Mouse (Mus musculus) kidney, postnatal 0 days (tissue): ENCODE measurements around the gene Spsb4. TPM values are rescaled to one million over a fixed set of nuclear protein-coding genes. Genes with fewer than 3 reads are reported as not detected.

ENCODE experiments used
- ATAC-seq: fragments of 200-750 bp; cut with Nextera tagmentation; replicated peaks from 2 replicates; pipeline ENCODE4 v1.8.0; 2017; ENCODE audit warnings: low read depth, moderate number of reproducible peaks, moderate TSS enrichment, moderate library complexity; ENCODE audit not compliant: low FRiP score
- DNase-seq: peaks from one replicate; pipeline ENCODE4 v3.0.0-alpha.2; 2016; ENCODE audit warnings: low spot score
- H3K27ac ChIP-seq: fragments of 300-500 bp; sonication (generic); 2 replicates; pipeline ENCODE4 v1.5.1; 2014; ENCODE audit warnings: mild to moderate bottlenecking
- H3K27me3 ChIP-seq: fragments of 300-500 bp; sonication (generic); 2 replicates; pipeline ENCODE4 v1.6.1; 2014; ENCODE audit warnings: low read length, mixed read lengths; ENCODE audit not compliant: insufficient read depth
- H3K36me3 ChIP-seq: fragments of 300-500 bp; sonication (generic); 2 replicates; pipeline ENCODE4 v1.6.1; 2014; ENCODE audit warnings: low read length, mixed read lengths; ENCODE audit not compliant: insufficient read depth
- H3K4me1 ChIP-seq: fragments of 300-500 bp; sonication (generic); replicated peaks from 2 replicates; pipeline ENCODE4 v1.6.1; 2014; ENCODE audit warnings: antibody characterized with exemption, low read length, mixed read lengths; ENCODE audit not compliant: insufficient read depth
- H3K4me2 ChIP-seq: fragments of 300-500 bp; sonication (generic); 2 replicates; pipeline ENCODE4 v1.6.1; 2014; ENCODE audit warnings: mild to moderate bottlenecking, low read length, moderate library complexity, mixed read lengths
- H3K4me3 ChIP-seq: fragments of 300-500 bp; sonication (generic); replicated peaks from 2 replicates; pipeline ENCODE4 v1.5.1; 2014; ENCODE audit warnings: low read depth, low read length
- H3K9ac ChIP-seq: fragments of 300-500 bp; sonication (generic); 2 replicates; pipeline ENCODE4 v1.6.1; 2014; ENCODE audit warnings: low read depth, low read length
- H3K9me3 ChIP-seq: fragments of 300-500 bp; sonication (generic); replicated peaks from 2 replicates; pipeline ENCODE4 v1.6.1; 2016; ENCODE audit warnings: low read length, inconsistent platforms, mixed read lengths
- CTCF ChIP-seq: IDR thresholded peaks from 2 replicates; pipeline ENCODE4 v1.5.1; 2016; ENCODE audit warnings: antibody characterized with exemption, low read depth, mild to moderate bottlenecking, moderate library complexity
- WGBS: fragments of 180-500 bp; shearing (Covaris S2); extraction: QIAGEN DNeasy Blood & Tissue Kit; methylation state at CpG from one replicate; pipeline ENCODE4 v1.1.7; 2014; 5-methylcytosine and 5-hydroxymethylcytosine counted together
- polyA plus RNA-seq: library from polyadenylated mRNA; unstranded; fragments of >200 nt; fragmentation: Nextera tagmentation; extraction: Ambion mirVana; gene quantifications from 2 replicates; pipeline ENCODE4 v1.2.1, GENCODE M21; 2015

The Spsb4 gene
- polyA plus RNA-seq, 1 experiment from 2014 or later: 55.3 TPM

DNA sequence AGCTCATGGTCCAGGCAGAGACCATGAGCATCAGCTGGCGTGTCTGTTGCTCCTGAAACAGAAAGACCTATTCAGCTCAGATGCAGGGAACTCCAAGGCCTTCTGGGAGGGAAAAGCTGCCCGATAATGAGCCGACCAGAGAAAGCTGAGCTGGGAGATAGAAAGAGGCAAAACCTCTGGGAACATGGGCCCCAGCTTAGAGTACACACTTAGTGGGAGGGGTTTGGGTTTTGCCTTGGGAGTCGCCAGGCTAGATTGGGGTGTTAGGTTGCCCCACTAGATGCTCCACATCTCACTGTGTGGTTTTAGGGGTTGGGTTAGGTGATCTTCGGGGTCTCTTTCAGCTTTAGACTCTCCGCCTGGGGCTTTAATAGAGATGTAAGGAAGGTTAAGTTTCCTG, 95.5 kb downstream of the Spsb4 start:
- Histone ChIP-seq H3K9me3 (no peaks in the 10 kb centered on the region), H3K9ac (no peak overlapping the region), H3K4me1 (no peaks in the 10 kb centered on the region), H3K36me3 (no peaks in the 10 kb centered on the region), H3K4me2 (no peak overlapping the region), H3K4me3 (no peak overlapping the region), H3K27ac (no peak overlapping the region), H3K27me3 (no peaks in the 10 kb centered on the region)
- no peak for DNase-seq
- no peak for TF ChIP-seq CTCF
- WGBS: 71% methylated on average over 6 of the region's 6 CpGs
- no peak for ATAC-seq

DNA sequence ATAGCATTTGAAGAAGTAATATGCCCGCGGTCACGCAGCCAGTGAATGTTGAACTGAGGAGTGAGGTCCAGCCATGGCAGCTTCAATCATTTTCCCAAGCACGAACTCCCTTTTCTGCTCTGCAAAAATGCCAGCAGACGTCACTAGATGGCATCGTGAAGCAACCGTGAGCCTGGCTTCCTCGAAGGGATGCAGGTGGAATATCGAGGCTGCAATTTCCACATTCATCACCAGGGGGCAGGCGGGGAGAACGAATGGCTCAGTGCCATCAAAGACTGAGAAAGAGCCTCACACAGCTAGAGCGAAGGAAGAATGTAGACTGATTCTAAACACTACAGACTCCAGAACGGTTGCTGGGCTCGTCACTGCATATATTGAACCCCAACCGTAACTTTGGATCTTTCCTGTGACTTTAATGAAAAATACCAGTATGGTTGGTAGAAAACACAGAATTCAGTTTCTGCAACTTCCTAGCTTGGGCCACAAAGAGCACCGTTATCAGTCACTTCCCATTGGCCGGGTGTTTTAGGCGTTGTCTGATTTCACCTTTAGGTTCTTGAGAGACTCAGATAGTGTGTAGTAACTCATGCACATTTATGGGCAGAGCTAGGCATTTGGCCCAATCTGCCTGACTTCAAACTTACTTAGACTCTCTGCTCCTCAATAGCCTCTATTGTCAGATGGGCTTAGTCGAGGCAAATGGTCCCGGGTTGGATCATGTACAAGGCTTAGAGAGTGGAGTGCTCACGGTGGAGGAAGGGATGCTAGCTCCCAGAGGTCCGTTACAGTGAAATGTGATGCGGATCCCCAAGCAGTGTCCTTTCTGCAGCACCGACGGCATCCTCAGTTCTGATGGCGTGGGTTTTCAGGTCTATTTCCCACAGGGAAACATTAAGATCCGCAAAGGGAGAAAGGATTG, 101.8 kb downstream of the Spsb4 start:
- ATAC-seq (peak; percentile 57; the same call in 1 of the 2 replicates), DNase-seq (peak; percentile 93)
- Histone ChIP-seq H3K4me2 (no peak overlapping the region), H3K27ac (no peak overlapping the region), H3K27me3 (no peaks in the 10 kb centered on the region), H3K4me3 (no peak overlapping the region), H3K36me3 (no peaks in the 10 kb centered on the region), H3K9me3 (no peaks in the 10 kb centered on the region), H3K4me1 (no peaks in the 10 kb centered on the region), H3K9ac (no peak overlapping the region)
- peak; percentile 100 for TF ChIP-seq CTCF
- WGBS: 39% methylated on average over 27 of the region's 27 CpGs

DNA sequence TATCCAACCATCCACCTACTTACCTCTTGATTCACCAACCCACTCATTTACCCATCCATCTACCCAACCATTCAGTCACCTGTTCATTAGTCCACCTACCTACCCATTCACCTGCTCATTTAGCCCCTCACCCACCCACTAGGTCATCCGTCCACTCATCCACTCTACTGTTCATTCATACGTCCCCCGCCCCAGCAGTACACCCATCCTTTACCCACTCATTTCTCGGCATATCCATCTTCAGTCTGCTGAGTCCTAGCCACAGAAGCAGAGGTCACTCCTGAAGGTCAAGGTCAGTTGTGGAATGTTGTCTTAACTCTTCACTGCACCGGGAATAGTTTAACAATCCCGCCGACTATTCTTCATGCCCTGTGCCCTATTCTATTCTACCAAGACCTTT, 102.6 kb downstream of the Spsb4 start:
- H3K36me3 ChIP-seq: no peaks in the 10 kb centered on the region
- no peak for TF ChIP-seq CTCF
- ATAC-seq (peak; percentile 58), DNase-seq (no peak)
- H3K9ac ChIP-seq: no peak overlapping the region
- H3K4me1 ChIP-seq: no peaks in the 10 kb centered on the region
- WGBS: 37% methylated on average over 7 of the region's 7 CpGs
- H3K4me2 ChIP-seq: no peak overlapping the region
- no peaks in the 10 kb centered on the region for H3K27me3 ChIP-seq
- no peaks in the 10 kb centered on the region for H3K9me3 ChIP-seq
- H3K27ac ChIP-seq: no peak overlapping the region
- H3K4me3 ChIP-seq: no peak overlapping the region

DNA sequence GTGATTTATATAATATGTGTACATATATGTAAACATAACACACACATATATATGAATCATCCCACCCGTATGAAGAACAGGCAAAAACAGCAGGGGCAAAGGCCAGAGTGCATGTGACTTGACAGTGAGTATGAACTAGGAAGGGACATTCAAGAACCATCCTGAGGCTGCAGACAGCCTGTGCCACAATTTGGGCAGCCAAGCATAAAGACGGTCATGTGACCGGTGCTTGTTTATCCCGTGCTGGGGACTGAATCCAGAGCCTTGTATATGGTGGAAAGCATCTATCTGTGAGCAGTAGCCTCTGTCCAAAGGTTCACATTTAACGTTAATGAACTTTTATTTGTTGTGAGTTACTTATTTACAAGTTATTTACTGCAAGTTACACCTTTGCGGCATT, 103.8 kb downstream of the Spsb4 start:
- Histone ChIP-seq H3K9me3 (no peaks in the 10 kb centered on the region), H3K4me2 (no peak overlapping the region), H3K27me3 (no peaks in the 10 kb centered on the region), H3K36me3 (no peaks in the 10 kb centered on the region), H3K4me1 (no peaks in the 10 kb centered on the region), H3K4me3 (no peak overlapping the region), H3K27ac (no peak overlapping the region), H3K9ac (no peak overlapping the region)
- no peak for TF ChIP-seq CTCF
- ATAC-seq (0 out of 2 replicates have a peak, but pooled peaks have one; percentile 54), DNase-seq (no peak)
- WGBS: 69% methylated on average over 6 of the region's 6 CpGs

DNA sequence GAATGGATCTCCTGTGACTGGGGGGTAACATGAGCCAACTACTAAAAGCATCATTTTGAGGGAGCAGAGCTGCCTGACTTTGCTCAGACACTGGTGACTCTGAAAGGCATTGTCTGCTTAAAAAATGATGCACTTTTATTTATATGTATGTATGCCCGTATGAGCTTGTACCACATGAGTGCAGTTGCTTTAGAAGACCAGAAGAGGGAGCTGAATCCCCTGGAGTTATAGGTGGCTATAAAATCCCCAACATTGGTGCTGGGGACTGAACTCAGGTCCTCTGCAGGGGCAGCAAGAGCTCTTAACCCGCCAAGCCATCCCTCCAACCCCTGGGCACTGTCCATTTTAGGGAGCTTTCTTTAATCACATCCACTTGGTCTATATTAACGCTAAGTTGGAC, 104.6 kb downstream of the Spsb4 start:
- 0 out of 2 replicates have a peak, but pooled peaks have one; percentile 23 for TF ChIP-seq CTCF
- H3K4me1 ChIP-seq: no peaks in the 10 kb centered on the region
- no peaks in the 10 kb centered on the region for H3K9me3 ChIP-seq
- H3K4me2 ChIP-seq: no peak overlapping the region
- no peak for DNase-seq
- H3K36me3 ChIP-seq: no peaks in the 10 kb centered on the region
- 93% methylated on average over 3 of the region's 3 CpGs for WGBS
- H3K9ac ChIP-seq: no peak overlapping the region
- H3K4me3 ChIP-seq: no peak overlapping the region
- H3K27ac ChIP-seq: no peak overlapping the region
- H3K27me3 ChIP-seq: no peaks in the 10 kb centered on the region
- no peak for ATAC-seq

DNA sequence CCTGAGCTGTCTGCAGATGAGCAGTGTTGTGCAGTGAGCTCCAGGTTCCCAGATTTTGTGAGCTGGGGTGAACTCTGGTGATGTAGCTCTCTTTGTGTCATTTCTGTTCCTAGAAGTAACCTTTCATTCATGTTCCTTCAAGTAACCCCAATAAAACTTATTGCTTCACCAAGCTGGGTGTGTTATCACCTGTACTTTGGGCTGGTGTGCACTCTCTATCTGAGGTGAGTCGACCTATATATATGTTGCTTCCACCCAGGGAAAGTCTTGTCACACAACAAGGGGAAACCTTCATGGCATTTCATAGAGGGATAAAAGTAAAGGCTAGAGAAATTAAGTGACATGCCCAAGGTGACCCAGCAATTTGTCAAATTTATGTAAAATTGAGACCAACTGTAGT, 109.1 kb downstream of the Spsb4 start:
- Histone ChIP-seq H3K27me3 (no peaks in the 10 kb centered on the region), H3K27ac (no peak overlapping the region), H3K36me3 (no peaks in the 10 kb centered on the region), H3K4me2 (no peak overlapping the region), H3K4me3 (no peak overlapping the region), H3K9me3 (no peaks in the 10 kb centered on the region), H3K4me1 (no peaks in the 10 kb centered on the region), H3K9ac (no peak overlapping the region)
- 84% methylated on average over 1 of the region's 1 CpGs for WGBS
- DNase-seq (no peak), ATAC-seq (no peak)
- TF ChIP-seq CTCF: no peak

DNA sequence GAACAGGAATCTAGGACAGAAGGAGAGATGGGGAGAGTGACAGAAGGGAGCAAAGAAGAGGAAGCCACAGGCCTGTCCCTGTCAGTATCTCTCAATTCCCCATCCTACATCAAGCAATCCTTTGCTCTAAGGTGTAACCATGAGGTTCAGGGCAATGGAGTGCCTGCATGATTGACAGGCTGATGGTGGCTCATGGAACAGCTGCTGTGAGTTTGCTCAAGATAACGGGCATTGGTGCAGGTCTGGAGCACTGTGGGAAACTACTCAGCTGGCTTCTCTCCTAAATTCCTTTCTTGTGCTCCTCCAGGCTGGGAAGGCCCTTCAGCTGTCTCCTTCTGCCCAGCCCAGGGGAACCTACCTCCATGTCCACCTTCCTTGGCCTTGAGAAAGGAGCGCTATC, 109.9 kb downstream of the Spsb4 start:
- 66% methylated on average over 2 of the region's 2 CpGs for WGBS
- ATAC-seq: no peak
- no peak overlapping the region for H3K9ac ChIP-seq

More for the DNA sequence above, 109.9 kb downstream of the Spsb4 start:
- Histone ChIP-seq H3K4me3 (no peak overlapping the region), H3K27ac (no peak overlapping the region), H3K27me3 (no peaks in the 10 kb centered on the region), H3K4me1 (no peaks in the 10 kb centered on the region), H3K36me3 (no peaks in the 10 kb centered on the region), H3K9me3 (no peaks in the 10 kb centered on the region), H3K4me2 (no peak overlapping the region)
- TF ChIP-seq CTCF: no peak
- DNase-seq: no peak
